Mouse (Mus musculus) hindbrain, postnatal 0 days (tissue): ENCODE measurements at regions not wholly inside any gene's neighbourhood (a gene's known extent, or its start where the extent isn't known, plus 50 kb on each side); places are given as distances from the start of the nearest gene placed in this dataset.

Source experiments
- ATAC-seq: fragments of 200-750 bp; cut with Nextera tagmentation; 2 replicates; pipeline ENCODE4 v1.8.0; 2017; ENCODE audit warnings: mild to moderate bottlenecking, moderate TSS enrichment, moderate library complexity
- DNase-seq: peaks from one replicate; pipeline ENCODE4 v3.0.0-alpha.2; 2015; ENCODE audit warnings: low spot score
- H3K27ac ChIP-seq: fragments of 300-500 bp; sonication (generic); 2 replicates; pipeline ENCODE4 v1.5.1; 2014; ENCODE audit warnings: mild to moderate bottlenecking
- H3K27me3 ChIP-seq: fragments of 300-500 bp; sonication (generic); 2 replicates; pipeline ENCODE4 v1.6.1; 2014; ENCODE audit warnings: low read length, mixed read lengths; ENCODE audit not compliant: insufficient read depth
- H3K36me3 ChIP-seq: fragments of 300-500 bp; sonication (generic); 2 replicates; pipeline ENCODE4 v1.6.1; 2014; ENCODE audit warnings: low read length, mixed read lengths; ENCODE audit not compliant: insufficient read depth
- H3K4me1 ChIP-seq: fragments of 300-500 bp; sonication (generic); 2 replicates; pipeline ENCODE4 v1.6.1; 2014; ENCODE audit warnings: antibody characterized with exemption, low read length, mixed read lengths; ENCODE audit not compliant: insufficient read depth
- H3K4me2 ChIP-seq: fragments of 300-500 bp; sonication (generic); 2 replicates; pipeline ENCODE4 v1.6.1; 2014; ENCODE audit warnings: low read depth, mild to moderate bottlenecking, low read length, moderate library complexity, mixed read lengths
- H3K4me3 ChIP-seq: fragments of 300-500 bp; sonication (generic); 2 replicates; pipeline ENCODE4 v1.5.1; 2014; ENCODE audit warnings: low read length
- H3K9ac ChIP-seq: fragments of 300-500 bp; sonication (generic); replicated peaks from 2 replicates; pipeline ENCODE4 v1.6.1; 2014; ENCODE audit warnings: mild to moderate bottlenecking, low read length, moderate library complexity, mixed read lengths
- H3K9me3 ChIP-seq: fragments of 300-500 bp; sonication (generic); 2 replicates; pipeline ENCODE4 v1.6.1; 2016; ENCODE audit warnings: low read length, mixed read lengths
- CTCF ChIP-seq: IDR thresholded peaks from 2 replicates; pipeline ENCODE4 v1.5.1; 2016; ENCODE audit warnings: antibody characterized with exemption, control low read depth, low read depth
- WGBS: fragments of 180-500 bp; shearing (Covaris S2); extraction: QIAGEN DNeasy Blood & Tissue Kit; methylation state at CpG from one replicate; pipeline ENCODE4 v1.1.7; 2014; 5-methylcytosine and 5-hydroxymethylcytosine counted together

- Histone ChIP-seq H3K36me3 (no peaks in the 10 kb centered on the region), H3K9ac (no peak overlapping the region), H3K4me1 (no peaks in the 10 kb centered on the region), H3K4me2 (no peak overlapping the region), H3K27ac (no peak overlapping the region), H3K4me3 (no peak overlapping the region), H3K27me3 (no peaks in the 10 kb centered on the region), H3K9me3 (no peaks in the 10 kb centered on the region)
- DNase-seq, result no peak
- no peak for ATAC-seq
- peak; percentile 42 for TF ChIP-seq CTCF
- WGBS, result 86% methylated on average over 6 of the region's 6 CpGs
Observed at GRCm38 (mm10) chr2:116652106-116652505, 226.4 kb upstream of the Tmco5 start.

- DNase-seq, result no peak
- no peaks in the 10 kb centered on the region for H3K27me3 ChIP-seq
- 80% methylated on average over 4 of the region's 4 CpGs for WGBS
- H3K4me2 ChIP-seq, result no peak overlapping the region
- no peak overlapping the region for H3K4me3 ChIP-seq
- no peak for ATAC-seq
- no peak for TF ChIP-seq CTCF
- H3K9me3 ChIP-seq, result no peaks in the 10 kb centered on the region
- H3K4me1 ChIP-seq, result no peaks in the 10 kb centered on the region
- H3K36me3 ChIP-seq, result no peaks in the 10 kb centered on the region
- no peak overlapping the region for H3K9ac ChIP-seq
- no peak overlapping the region for H3K27ac ChIP-seq
Observed at GRCm38 (mm10) chr2:116685756-116686155, 192.7 kb upstream of the Tmco5 start.

GRCm38 (mm10) chr2:116697542-116697941, 180.9 kb upstream of the Tmco5 start:
- no peak overlapping the region for H3K4me2 ChIP-seq
- no peaks in the 10 kb centered on the region for H3K27me3 ChIP-seq
- ATAC-seq (no peak), DNase-seq (peak; percentile 65)
- H3K27ac ChIP-seq, result no peak overlapping the region
- no peak for TF ChIP-seq CTCF
- H3K4me3 ChIP-seq, result no peak overlapping the region
- H3K36me3 ChIP-seq, result no peaks in the 10 kb centered on the region
- no peaks in the 10 kb centered on the region for H3K4me1 ChIP-seq
- no peak overlapping the region for H3K9ac ChIP-seq
- no peaks in the 10 kb centered on the region for H3K9me3 ChIP-seq
- whole genome bisulfite sequencing, result 43% methylated on average over 5 of the region's 5 CpGs

GRCm38 (mm10) chr2:116704705-116705104, 173.8 kb upstream of the Tmco5 start:
- ATAC-seq (no peak), DNase-seq (no peak)
- no peak for TF ChIP-seq CTCF
- Histone ChIP-seq H3K27ac (no peak overlapping the region), H3K9me3 (no peaks in the 10 kb centered on the region), H3K4me1 (no peaks in the 10 kb centered on the region), H3K27me3 (no peaks in the 10 kb centered on the region), H3K36me3 (no peaks in the 10 kb centered on the region), H3K4me2 (no peak overlapping the region), H3K4me3 (no peak overlapping the region), H3K9ac (no peak overlapping the region)

- Histone ChIP-seq H3K4me3 (no peak overlapping the region), H3K36me3 (no peaks in the 10 kb centered on the region), H3K4me1 (no peaks in the 10 kb centered on the region), H3K9me3 (no peaks in the 10 kb centered on the region), H3K9ac (no peak overlapping the region), H3K27me3 (no peaks in the 10 kb centered on the region), H3K27ac (no peak overlapping the region), H3K4me2 (no peak overlapping the region)
- 61% methylated on average over 4 of the region's 4 CpGs for WGBS
- no peak for DNase-seq
- no peak for TF ChIP-seq CTCF
- ATAC-seq, result no peak
Observed at GRCm38 (mm10) chr2:116709608-116710007, 168.9 kb upstream of the Tmco5 start.

GRCm38 (mm10) chr2:116716529-116717201, 161.8 kb upstream of the Tmco5 start:
- H3K9me3 ChIP-seq, result no peaks in the 10 kb centered on the region
- ATAC-seq, result no peak
- no peaks in the 10 kb centered on the region for H3K36me3 ChIP-seq
- no peak overlapping the region for H3K4me2 ChIP-seq
- WGBS, result 57% methylated on average over 9 of the region's 9 CpGs
- no peak overlapping the region for H3K27ac ChIP-seq
- no peak overlapping the region for H3K9ac ChIP-seq
- no peaks in the 10 kb centered on the region for H3K27me3 ChIP-seq
- no peaks in the 10 kb centered on the region for H3K4me1 ChIP-seq
- DNase-seq, result no peak
- no peak overlapping the region for H3K4me3 ChIP-seq
- TF ChIP-seq CTCF, result no peak

GRCm38 (mm10) chr2:116718637-116719036, 159.9 kb upstream of the Tmco5 start:
- H3K27me3 ChIP-seq, result no peaks in the 10 kb centered on the region
- ATAC-seq, result no peak
- no peak overlapping the region for H3K4me3 ChIP-seq
- H3K4me1 ChIP-seq, result no peaks in the 10 kb centered on the region
- H3K27ac ChIP-seq, result no peak overlapping the region
- H3K9me3 ChIP-seq, result no peaks in the 10 kb centered on the region
- no peak for DNase-seq
- no peak overlapping the region for H3K9ac ChIP-seq
- 85% methylated on average over 5 of the region's 5 CpGs for WGBS
- TF ChIP-seq CTCF, result no peak
- H3K36me3 ChIP-seq, result no peaks in the 10 kb centered on the region
- H3K4me2 ChIP-seq, result no peak overlapping the region
